Mouse (Mus musculus) CD4-positive, CD25-positive, alpha-beta regulatory T cell, adult 4 months (primary cell): ENCODE measurements around the gene Pax3. TPM values are rescaled to one million over a fixed set of nuclear protein-coding genes. Genes with fewer than 3 reads are reported as not detected.
A peak's percentile ranks its signal among the peaks of the same experiment; 100 is the strongest.

Experiments
- ATAC-seq: one replicate; pipeline ENCODE4 v1.8.0; 2017
- polyA plus RNA-seq, 2 experiments: library from polyadenylated mRNA; unstranded; fragments of 100-300 nt; shearing (Covaris generic); gene quantifications; one replicate each; pipeline ENCODE4 v1.2.1; 2017

Gene Pax3
- not detected for polyA plus RNA-seq

DNA sequence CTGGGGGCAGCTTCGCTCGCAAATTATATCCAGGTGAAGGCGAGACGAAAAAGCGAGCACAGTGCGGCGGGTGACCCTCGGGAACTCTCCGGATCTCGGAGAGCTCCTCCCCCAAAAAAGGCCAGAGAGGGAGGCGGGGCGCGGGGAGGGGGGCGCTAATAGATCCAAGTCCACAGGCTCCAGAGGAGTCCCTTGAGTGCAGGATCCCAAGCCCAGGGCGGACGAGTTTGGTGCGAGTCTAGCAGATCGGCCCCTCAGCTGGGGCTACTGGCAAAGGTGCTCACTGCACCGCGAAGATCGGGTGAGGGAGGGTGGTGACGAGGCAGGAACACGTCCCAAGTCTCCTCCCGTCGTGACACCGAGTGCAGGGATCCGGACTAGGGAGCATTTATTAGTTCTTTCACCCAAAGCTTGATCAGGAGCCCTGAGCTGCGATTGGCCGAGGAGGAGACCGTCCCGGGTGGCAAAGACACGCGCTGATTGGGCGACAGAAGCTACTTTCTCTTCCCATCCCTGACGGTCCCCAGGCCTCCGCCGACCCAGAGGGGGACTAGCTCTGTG lies at the start of gene Pax3:
Gene Pax3 (minus strand): TSS at position 384 of the 561 bp plus-strand sequence.
- peak; percentile 40 for ATAC-seq

DNA sequence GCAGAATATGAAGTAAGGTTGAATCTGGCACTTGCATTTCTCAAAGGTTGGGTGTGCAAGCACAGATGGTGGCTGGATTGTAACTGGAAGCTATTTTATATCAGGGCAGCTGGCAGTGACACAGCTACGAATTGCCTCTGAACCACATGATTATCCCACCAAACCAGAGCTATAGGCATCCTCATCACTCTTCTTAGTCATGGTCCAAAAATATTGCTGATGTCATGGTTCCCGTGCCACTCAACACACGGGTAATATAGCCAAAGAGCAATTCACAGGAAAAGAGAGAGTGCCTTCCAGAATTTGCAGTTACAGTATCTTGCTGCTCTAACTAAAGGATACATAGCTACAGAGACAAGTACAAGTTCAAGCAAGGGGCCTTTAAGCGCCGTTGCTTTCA lies 37.4 kb upstream of the Pax3 start:
- ATAC-seq, result no peak

DNA sequence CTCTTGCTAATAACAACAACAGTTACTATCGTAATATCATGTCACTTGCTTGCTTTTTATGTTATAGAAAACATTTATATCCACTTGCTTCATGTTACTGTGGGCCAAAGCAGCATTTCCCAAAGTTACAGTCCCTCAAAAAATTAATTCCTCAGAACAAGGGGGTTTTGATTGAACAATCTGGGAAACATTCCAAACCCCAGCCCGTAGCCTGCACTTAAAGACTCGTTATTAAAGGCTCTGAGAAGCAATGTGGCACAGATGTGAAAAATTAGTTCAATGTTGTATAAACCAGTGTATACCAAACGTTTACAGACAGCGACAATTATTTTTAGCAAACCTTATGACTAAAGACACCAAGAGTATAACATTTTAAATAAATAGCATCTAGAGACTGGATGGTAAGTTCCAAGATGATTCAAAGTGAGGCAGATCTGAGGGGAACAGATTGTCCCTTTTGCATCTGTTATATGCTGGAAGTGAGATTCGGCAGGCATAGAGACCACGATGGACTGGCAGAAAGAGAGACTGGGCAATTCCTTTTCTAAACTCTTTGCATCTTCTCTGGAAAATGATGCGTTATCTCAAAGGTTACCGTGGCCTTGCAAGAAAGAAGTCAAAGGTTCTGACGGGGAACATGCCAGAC lies 35.1 kb upstream of the Pax3 start:
- ATAC-seq, result no peak

DNA sequence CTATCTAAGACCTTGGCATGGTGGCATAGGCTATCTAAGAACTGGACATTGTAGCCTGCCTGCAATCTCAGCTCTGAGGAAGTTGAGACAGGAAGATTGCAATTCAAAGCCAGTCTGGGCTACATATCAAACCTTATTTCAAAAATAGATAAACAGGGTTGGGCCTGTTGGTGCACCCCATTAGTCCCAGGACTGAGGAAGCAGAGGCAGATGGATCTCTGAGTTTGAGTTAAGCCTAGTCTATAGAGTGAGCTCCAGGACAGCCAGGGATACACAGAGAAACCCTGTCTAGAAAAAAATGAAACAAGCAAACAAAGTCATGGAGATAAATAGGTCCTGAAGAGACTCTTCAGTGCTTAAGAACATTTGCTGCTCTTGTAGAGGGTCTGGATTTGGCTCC lies 32.9 kb upstream of the Pax3 start:
- ATAC-seq, result no peak

DNA sequence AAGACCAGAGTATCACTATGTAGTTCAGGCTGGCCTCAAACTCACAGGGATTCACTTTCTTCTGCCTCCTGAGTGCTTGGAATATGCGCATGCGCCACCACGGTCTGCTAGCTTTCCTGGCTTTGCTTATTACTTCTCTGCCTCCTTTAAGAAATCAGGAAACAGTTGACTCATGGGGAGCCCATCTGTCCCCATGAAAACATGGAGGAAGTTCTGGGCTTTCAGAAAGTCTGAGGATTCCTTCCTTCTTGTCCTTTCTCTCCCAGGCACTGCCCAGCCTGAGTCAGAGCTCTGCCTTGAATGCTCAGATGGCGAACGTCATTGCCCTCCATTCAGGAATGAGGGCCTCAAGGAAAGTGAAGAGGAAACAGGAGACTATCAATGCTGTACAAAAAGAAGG lies 31.8 kb upstream of the Pax3 start:
- no peak for ATAC-seq

DNA sequence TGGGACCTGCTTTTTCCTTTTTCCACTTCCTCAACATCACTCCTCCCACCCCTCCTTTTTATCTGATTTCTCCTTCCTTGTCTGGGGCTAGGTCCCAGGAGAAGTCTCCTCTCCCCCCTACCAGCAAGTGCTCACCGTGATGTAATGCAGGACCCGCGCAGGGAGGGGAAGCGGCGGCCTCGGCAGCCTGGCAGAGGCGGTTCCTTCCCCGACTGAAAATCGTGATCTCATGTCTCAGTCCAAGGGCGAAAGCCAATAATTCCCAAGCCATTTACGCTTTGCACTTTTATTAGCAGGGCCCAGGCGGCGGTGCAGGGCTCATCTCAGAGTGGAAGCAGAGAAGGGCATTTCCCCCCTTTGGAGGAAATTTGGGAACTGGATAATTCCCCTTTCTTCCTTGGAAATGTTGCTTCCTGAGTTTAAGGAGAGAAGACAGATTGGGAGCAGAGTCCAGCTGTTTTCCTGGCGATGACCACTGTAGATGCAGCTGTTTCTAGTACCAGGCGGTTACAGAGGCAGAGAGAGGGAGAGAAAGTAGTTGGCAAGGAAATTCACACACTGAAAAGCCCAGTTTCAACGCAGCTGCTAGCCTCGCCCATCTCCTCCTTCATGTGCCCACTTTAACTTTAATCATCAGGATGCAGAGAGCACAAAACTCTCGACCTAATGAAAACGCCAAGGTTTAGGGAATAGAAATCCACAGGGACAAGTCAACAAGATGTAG lies 21.3 kb upstream of the Pax3 start:
- ATAC-seq, result no peak

DNA sequence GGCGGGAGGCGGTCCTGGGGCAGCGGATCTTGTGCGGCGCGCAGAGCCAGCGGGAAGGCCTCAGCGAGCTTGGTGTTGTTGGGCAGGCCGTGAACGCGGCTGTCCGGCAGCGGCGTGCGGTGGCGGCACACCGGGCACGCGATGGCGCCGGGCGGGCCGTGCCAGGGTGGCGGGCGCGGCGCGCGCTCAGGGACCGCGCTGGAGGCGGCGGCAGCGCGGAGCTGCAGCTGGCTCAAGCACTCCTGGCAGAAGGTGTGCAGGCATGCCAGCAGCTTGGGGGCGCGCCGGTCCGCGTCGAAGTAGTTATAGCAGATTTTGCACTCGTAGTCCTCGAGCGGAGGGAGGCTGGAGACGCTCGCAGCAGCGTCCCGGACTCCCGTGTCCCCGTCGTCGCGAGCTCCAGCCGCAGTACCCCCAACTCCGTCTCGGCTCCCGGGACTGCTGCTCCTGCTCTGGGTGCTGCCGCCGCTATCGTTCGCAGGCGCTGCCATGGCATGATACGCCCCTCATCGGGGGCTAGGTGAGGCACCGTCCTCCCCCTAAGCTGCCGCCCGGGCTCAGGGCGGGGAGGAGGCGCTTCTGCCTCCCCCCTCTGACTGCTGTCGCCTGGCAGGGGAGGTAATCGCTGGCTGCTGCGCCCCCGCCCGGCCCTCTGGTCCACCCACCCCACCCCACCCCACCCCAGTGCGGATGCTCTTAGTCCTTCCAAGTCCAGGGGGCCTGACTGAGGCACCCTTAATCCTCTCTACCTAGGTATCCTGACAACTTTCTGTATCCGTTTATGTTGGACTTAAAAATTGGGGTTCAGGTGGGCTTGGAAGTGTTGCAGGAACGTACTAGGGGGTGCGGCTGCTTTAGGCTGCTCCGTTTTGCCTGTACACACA lies 20.5 kb upstream of the Pax3 start:
- no peak for ATAC-seq

DNA sequence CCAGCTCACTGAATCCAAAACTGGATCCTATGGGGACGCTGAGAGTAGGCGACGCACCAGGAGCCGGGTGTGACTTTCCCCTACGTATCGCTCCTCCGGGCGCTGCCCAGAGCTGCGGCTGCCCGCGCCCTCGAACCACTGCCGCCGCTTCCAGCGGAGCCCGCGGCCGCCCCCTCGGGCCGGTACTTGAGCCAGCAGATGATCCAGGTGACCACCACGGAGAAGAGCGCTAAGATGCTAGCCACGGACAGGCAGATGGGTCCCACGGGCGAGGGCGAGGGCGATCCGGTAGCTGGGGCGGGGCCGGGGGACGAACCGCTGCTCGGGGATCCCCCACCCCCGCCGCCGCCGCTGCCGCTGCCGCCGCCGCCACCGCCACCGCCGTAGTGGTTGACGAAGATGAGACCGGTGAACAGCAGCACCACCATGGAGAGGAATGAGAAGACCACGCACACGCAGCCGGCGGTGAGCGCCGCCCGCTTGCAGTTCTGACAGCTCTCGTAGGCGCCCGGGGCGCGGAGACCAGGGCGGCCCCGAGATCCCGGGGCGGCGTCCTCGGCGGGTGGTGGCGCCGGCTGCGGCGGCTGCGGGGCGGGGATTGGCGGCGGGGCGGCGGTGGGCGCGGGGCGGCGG lies 19.7 kb upstream of the Pax3 start:
- no peak for ATAC-seq

DNA sequence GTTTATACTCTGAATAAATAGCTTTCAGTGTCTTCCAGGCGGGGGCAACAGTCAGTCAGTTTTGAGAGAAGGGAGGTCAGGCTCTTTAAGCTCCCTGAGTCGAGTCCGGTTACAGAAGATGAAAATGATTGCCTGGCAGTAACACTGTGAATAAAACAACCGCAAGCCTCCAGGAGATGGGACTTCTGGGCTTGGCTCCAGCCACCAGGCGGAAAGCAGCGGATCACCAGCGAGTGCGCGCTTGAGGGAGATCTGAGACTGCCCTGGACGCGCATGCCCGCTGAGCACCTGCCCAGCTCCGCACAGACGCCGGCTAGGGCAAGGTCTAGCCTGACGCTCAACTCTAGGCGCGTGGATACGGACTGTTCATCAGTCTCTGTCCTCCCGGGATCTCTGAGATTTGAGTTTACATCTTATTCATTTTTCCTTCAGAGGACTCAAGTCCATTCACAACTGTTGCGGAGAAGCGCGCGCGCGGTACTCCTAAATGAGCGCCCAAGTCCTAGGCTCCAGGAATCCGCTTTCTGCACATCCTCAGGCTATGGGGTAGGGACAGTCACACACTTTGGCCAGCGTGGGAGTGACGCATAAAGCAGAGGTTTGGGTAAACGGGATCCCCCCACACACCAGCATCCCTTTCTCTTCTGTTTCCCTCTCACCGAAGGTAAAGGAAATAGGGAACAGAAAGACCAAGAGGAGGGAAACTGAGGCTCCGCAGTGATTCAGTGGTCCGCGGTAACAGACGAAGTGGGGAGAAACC lies 19.0 kb upstream of the Pax3 start:
- ATAC-seq, result no peak

DNA sequence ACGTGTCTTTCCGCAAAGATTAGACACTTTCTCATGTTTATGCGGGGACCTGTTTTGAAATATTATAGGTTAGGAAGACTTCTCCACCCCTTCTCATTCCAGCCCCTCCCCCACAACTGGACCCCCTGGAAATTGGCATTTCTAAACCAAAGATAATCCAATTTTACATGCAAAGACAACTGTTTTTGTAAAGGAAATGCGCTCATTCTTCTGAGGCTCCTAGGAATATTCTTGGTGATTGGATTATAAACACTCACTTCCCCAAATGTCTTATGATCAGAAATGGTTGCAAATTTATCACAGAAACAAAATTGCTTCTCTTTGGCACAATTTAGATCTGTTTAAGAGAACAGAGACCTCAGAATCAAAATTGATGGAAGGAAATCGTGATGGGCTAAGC lies 14.1 kb upstream of the Pax3 start:
- ATAC-seq, result no peak

DNA sequence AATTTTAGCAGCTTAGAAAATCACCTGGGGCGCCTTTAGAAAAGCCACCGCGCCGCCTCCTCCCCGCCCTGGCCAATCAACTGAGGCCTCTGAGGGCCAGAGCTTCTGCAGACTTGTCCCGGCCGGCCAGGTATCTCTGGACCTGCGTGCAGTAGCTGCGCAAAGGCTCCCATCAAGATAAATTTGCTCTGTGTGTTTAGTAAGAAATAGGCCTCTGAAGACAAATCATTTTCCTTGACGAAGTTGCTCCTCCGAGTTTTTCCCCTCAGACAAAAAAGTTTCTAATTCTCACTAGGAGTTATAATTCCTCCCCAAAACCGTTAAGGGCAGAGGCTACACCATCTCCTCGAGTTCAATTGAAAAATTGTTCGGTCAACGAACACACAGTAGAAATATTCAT lies 13.6 kb upstream of the Pax3 start:
- no peak for ATAC-seq

DNA sequence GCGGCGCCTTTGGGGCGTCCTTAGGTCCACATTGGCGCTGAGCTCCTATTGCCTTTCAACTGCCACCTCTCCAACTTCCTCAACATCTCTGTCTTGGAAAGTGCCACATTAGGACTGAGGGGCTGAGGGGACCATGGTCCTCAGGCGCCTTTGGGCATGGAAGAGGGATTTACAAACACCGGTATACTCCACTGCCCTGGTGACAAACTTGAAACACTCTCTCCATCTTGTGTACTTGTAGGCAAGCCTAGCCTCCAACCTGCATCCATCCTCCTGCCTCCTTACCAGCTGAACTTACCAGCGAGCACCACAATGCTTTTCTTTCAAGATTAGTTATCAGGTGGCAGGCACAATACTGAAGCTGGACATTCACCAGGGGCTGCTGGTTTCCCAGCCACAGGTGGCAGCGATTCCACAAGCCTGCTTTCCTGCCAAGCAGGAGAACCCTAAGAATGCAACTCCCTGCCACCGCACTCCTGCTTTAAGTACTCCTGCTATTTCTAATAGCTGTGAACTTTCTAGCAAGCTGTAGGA lies 11.4 kb upstream of the Pax3 start:
- ATAC-seq, result no peak

DNA sequence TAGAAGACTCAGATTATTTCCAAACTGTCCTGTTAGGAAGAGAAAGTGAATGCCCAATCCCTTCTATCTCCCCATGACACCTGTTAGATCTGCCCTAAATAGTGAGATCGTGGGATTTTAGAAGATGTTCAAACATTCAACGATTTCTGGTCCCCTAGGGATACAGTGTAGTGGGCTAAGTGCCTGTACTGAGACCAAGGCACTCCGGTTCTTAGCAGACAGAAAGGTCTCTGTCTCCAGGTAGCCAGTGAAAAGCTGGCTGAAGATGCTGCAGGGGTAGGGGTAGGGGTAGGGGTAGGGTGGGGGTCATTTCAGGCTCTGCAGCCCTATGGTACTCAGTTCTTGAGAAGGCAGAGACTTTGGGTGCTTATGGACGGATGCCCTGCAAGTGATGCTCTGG lies 7.4 kb upstream of the Pax3 start:
- no peak for ATAC-seq

DNA sequence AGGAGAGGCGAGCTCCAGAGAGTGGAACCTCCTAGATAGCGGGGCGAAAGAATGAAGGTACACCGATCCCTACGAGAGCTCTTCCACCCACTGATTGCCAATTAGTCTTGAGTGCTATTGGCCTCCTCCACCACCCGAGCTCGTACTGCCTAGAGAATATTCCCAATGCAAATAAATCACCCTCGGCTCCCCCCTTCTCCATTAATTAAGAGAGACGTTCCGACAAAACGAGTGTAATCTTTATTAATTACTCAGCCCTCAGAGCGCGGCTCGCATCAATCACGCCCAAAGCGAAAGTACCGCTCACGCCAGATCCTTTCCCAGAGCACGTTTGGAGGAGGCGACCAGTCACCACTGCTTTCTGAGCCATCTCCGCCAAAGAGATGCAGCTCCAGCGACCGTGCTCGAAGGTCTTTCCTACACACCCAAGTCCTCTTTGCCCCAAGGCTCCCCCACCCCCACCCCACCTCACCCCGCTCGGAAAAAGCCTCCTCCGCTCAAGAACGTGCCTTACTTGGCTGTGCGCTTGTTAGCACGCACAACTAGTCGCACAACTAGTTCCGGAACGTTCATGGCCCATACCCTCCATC lies 6.8 kb upstream of the Pax3 start:
- ATAC-seq, result peak; percentile 41

DNA sequence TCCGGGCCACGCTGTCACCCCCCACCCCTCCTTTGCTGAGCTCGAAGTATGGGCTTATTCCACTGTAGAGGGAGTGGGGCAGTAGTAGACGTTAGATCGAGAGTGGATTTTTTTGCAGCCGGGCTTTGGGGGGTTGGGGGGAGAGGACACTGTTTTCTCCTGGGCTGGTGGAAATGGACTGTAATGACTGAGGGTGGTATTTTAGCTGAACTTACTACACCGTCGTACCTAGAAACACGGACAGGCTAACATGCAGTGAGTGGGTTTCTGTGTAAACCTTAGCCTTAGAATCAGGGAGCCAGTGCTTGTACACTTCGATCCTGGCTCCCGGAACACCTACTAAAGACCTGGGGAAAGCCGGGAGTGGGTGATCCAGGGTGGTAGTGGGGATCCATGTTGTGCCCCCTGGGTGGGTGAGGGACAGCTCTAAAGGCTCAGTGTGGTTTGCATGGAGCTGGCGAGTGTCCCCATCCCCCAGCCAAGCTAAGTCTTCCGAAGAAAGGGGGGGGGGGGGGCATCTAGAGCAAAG lies 6.2 kb upstream of the Pax3 start:
- no peak for ATAC-seq

DNA sequence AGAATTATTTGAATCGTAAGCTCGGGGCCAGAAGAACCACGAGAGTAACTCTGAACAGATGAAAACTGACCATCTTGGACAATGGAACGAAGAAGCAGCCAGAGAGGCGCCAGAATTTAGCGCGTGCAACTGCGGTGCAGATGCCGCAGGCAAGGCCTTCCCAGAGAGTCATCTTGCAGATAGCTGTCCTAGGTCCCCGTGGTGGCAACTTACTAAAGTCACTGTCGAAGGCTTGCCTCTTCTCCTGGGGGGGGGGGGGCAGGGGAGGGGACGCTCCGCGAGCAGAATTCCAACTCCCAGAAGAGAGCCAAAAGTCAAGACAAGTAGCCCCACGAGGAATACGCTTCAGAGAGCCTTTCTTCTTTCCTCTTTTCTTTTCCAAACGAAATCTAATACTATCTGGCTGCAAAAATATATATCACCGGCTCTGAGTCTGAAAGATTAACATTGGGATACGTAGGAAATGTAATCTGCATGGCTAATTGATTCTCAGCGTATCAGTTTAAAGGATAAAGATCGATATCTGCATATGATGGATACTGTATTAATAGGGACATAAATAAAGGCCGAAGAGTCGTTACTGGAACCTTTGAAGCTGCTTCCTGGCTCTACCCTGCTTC lies 5.6 kb upstream of the Pax3 start:
- no peak for ATAC-seq

DNA sequence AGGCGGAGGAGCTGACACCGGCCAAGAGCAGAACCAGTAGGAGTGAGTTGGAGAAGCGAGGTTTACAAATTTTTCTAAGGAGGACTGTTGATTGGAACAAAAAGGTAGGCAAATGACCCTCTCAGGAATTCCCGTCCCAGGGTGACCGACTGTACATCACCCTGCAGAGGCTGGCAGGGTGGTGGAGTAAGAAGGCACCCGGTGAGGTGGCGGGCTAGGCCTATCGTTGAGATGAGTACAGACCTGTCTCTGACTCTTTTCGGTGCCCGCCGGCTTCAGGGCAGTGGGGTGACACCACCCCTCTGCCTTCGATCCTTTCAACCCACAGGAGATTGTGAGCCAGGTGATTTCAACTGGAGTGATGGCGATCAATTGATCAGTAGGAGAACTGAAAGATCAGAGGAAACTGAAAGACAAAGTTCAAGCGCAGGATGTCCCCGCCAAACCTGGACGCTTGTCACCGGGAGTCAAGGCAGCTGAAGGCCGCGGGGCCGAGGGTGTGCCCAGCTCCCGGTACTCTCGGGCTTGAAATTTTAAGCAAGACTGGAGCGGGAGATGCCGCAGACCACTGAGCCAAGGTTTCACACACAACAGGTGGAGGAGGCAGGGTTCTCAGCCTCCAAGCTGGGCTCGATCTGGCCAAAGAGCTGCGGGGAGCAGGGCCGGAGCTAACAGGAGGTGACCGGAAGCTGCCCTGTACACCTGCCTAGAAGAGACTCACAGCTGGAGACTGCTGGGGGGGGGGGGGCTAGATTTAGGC lies 4.5 kb upstream of the Pax3 start:
- ATAC-seq, result no peak

DNA sequence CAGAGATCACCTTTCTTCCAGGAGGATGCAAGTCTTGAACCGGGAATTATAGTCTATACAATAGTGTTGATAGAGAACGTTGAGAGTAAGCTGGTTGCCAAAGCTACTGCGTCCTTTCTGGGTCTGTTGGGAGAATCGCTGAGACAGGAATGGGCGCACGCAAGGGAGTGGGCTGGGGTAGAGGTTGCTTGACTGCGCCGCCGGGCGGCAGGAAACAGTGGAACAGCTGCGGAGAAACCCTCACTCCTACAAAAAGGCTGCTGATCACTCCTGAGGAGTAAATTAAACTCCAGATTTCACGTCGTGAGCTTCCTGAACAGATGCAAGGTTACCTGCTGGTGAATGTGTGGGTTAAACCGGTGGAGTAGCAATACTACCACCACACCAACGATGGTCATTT lies 3.3 kb upstream of the Pax3 start:
- no peak for ATAC-seq

DNA sequence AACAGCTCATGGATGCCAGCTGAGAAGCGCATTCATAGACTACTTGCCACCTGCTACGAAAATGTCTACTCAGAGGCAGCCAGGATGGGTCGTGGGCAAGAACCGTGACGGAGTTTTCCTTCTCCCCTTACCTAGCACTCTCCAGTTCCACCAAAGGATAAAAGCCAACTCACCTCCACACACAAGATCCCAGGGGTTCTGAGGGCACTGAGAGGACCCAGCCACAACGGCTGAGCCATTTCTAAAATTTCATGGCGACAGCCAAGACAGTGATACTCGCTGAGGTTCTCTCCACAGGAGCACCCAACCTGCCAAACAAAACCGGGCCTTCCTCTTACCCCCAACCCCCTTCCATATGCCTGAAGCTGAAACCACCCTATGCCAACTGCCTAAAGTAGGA lies 2.3 kb upstream of the Pax3 start:
- ATAC-seq, result no peak
